ENCODE assay signal across 20 mouse cellular contexts in the genomic region with DNA sequence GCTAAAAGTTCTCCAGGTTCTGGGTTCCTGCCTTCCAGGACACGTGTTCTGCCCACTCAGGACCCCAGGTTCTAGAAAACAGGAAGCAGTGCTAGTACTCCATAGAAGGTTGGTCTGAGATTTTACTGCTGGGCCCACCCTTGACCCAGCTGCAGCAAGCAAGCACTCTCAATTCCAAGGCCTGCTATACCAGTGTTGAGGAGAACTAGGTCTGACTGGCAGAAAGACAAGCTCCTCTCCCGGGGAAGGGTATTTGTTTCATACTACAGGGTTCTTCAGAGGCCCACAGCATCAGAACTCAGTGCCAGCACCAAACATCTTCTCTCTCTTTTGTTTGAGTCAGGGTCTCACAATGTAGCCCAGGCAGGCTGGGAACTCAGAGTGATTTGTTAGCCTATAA. TPM values are rescaled to one million over a fixed set of nuclear protein-coding genes. Genes with fewer than 3 reads are reported as not detected.
DNase-seq lines count a peak whose midpoint lies in the region; ATAC-seq and TF ChIP-seq lines count a peak whose summit lies in the region.
"Had no signal": no experiment of that assay in that cellular context is flagged by ENCODE, and none has a peak within 500 bp of the region (broad histone marks: within the 10 kb centered on the region; RNA-seq: fewer than 3 reads in every experiment).

No protein-coding gene starts in this region.

- no peak for TF ChIP-seq POLR2A in liver, adult 2 months (IDR thresholded peaks at IDR 0.05; ENCODE audit: extremely low read depth, insufficient read depth, low read length)
- TF ChIP-seq POLR2A in olfactory bulb, adult 2 months (IDR thresholded peaks at IDR 0.05; ENCODE audit: insufficient read depth, low read depth, low read length): no peak

- peak; percentile 58 for DNase-seq in cerebellum, adult 11-12 months
- DNase-seq in cerebellum, postnatal 10 days: no peak
- no peak for DNase-seq in heart, adult 9 months (ENCODE audit: low spot score in 2 of 2)
- DNase-seq in liver, adult 2 months (ENCODE audit: extremely low read depth, low read depth, low spot score): no peak
- DNase-seq in spleen, postnatal 36 days (ENCODE audit: low spot score in 2 of 2): no peak
- DNase-seq: cerebellum, adult 8-10 months; gastrocnemius, postnatal 14 days; heart, postnatal 14 days; kidney, postnatal 14 days; left cerebral cortex, postnatal 4 days; lung, postnatal 36 days; thymus, postnatal 25 days had no signal

- peaks cover 34% of the 10 kb centered on the region for H3K79me2 ChIP-seq in liver, adult 2 months (ENCODE audit: control insufficient read depth, insufficient read depth, low read length)

- H3K9ac ChIP-seq in heart, embryonic 13.5 days: peak overlapping the region; percentile 30
- H3K9ac ChIP-seq in liver, adult 2 months (ENCODE audit: low read depth, low read length): no peak overlapping the region
- no peak overlapping the region for H3K9ac ChIP-seq in liver, embryonic 12.5 days
- H3K9ac ChIP-seq: embryonic facial prominence, embryonic 12.5 days had no signal

- H3K4me2 ChIP-seq in heart, embryonic 13.5 days: no peak overlapping the region
- no peak overlapping the region for H3K4me2 ChIP-seq in liver, embryonic 12.5 days
- H3K4me2 ChIP-seq: embryonic facial prominence, embryonic 12.5 days; midbrain, embryonic 11.5 days had no signal

- H3K4me3 ChIP-seq in heart, embryonic 13.5 days: no peak overlapping the region
- no peak overlapping the region for H3K4me3 ChIP-seq in liver, adult 2 months (ENCODE audit: insufficient read depth, low read depth, low read length)
- H3K4me3 ChIP-seq in liver, embryonic 12.5 days: no peak overlapping the region
- no peak overlapping the region for H3K4me3 ChIP-seq in olfactory bulb, adult 2 months (ENCODE audit: insufficient read depth, low read depth, low read length)
- H3K4me3 ChIP-seq: embryonic facial prominence, embryonic 12.5 days; forebrain, embryonic 10.5 days had no signal

- no peaks in the 10 kb centered on the region for H3K9me3 ChIP-seq in heart, embryonic 13.5 days
- H3K9me3 ChIP-seq in liver, embryonic 12.5 days (replicated peaks): no peaks in the 10 kb centered on the region
- H3K9me3 ChIP-seq: embryonic facial prominence, embryonic 12.5 days; forebrain, embryonic 10.5 days had no signal

- H3K4me1 ChIP-seq in heart, embryonic 13.5 days: peaks cover 41% of the 10 kb centered on the region
- peaks cover 11% of the 10 kb centered on the region for H3K4me1 ChIP-seq in liver, adult 2 months (ENCODE audit: control insufficient read depth, insufficient read depth, low read length)
- peaks cover 41% of the 10 kb centered on the region for H3K4me1 ChIP-seq in liver, embryonic 12.5 days
- H3K4me1 ChIP-seq in olfactory bulb, adult 2 months (ENCODE audit: control insufficient read depth, insufficient read depth, low read length): peaks cover 34% of the 10 kb centered on the region
- H3K4me1 ChIP-seq: embryonic facial prominence, embryonic 12.5 days; forebrain, embryonic 10.5 days had no signal

- no peaks in the 10 kb centered on the region for H3K27me3 ChIP-seq in heart, embryonic 13.5 days (replicated peaks)
- H3K27me3 ChIP-seq in liver, adult 2 months (ENCODE audit: control insufficient read depth, insufficient read depth, low read length): no peaks in the 10 kb centered on the region
- H3K27me3 ChIP-seq in liver, embryonic 12.5 days (replicated peaks): no peaks in the 10 kb centered on the region
- H3K27me3 ChIP-seq: CH12.LX; embryonic facial prominence, embryonic 12.5 days had no signal

- 84% methylated on average over 2 of the region's 2 CpGs for WGBS in heart, embryonic 13.5 days
- 41% methylated on average over 2 of the region's 2 CpGs for WGBS in liver, adult 2 months
- 62% methylated on average over 2 of the region's 2 CpGs for WGBS in liver, embryonic 12.5 days (ENCODE audit: insufficient replicate concordance)
- WGBS in olfactory bulb, adult 2 months: 57% methylated on average over 2 of the region's 2 CpGs

- TF ChIP-seq CTCF in liver, adult 2 months (IDR thresholded peaks at IDR 0.05; ENCODE audit: low read depth, low read length): no peak
- TF ChIP-seq CTCF in olfactory bulb, adult 2 months (IDR thresholded peaks at IDR 0.05; ENCODE audit: insufficient read depth, low read depth, low read length): no peak

- no peak for ATAC-seq in heart, embryonic 13.5 days (ENCODE audit: extremely low read depth, insufficient number of reproducible peaks, low FRiP score, low TSS enrichment)
- ATAC-seq in liver, embryonic 12.5 days: no peak
- ATAC-seq: activated CD4-positive, CD25-positive, alpha-beta regulatory T cell, adult 4 months had no signal

- peak overlapping the region; percentile 81 for H3K27ac ChIP-seq in heart, embryonic 13.5 days (replicated peaks)
- peak overlapping the region; percentile 7 for H3K27ac ChIP-seq in liver, adult 2 months (replicated peaks; ENCODE audit: insufficient read depth, low read depth, low read length)
- H3K27ac ChIP-seq in liver, embryonic 12.5 days: no peak overlapping the region
- peak overlapping the region; percentile 87 for H3K27ac ChIP-seq in olfactory bulb, adult 2 months (ENCODE audit: insufficient read depth, low read depth, low read length)
- H3K27ac ChIP-seq: embryonic facial prominence, embryonic 12.5 days; forebrain, embryonic 10.5 days had no signal

- peaks cover 91% of the 10 kb centered on the region for H3K36me3 ChIP-seq in heart, embryonic 13.5 days
- H3K36me3 ChIP-seq in liver, adult 2 months (ENCODE audit: control insufficient read depth, insufficient read depth, low read length): peaks cover 8% of the 10 kb centered on the region; the same call in 1 of the 2 replicates
- H3K36me3 ChIP-seq in liver, embryonic 12.5 days: peaks cover 96% of the 10 kb centered on the region

RNA-seq across cellular contexts. Expression of a gene that starts 9.8 kb away (rescaled TPM):
- polyA plus RNA-seq in heart, embryonic 13.5 days (2015; fragmentation: Nextera tagmentation; extraction: Ambion mirVana): 82.3 and 94.0 TPM in 2 replicates
- total RNA-seq in liver, adult 2 months (2014; rRNA removed): 24.2 and 39.9 TPM in 2 replicates
- 93.2 and 112 TPM in 2 replicates for polyA plus RNA-seq in liver, adult 2 months (2012; rRNA removed)
- 70.3 and 75.2 TPM in 2 replicates for polyA plus RNA-seq in liver, embryonic 12.5 days (2016; fragmentation: Nextera tagmentation; extraction: Ambion mirVana)
- not detected in 2 replicates for polyA plus RNA-seq in olfactory bulb, adult 2 months (2012; ENCODE audit: insufficient read depth, insufficient read length, low replicate concordance, missing spikeins)

RNA-seq across cellular contexts. Expression of a gene that starts 25.4 kb away (rescaled TPM):
- 25.5 and 25.8 TPM in 2 replicates for polyA plus RNA-seq in heart, embryonic 13.5 days (2015; fragmentation: Nextera tagmentation; extraction: Ambion mirVana)
- 0.40 and 0.46 TPM in 2 replicates for total RNA-seq in liver, adult 2 months (2014; rRNA removed)
- polyA plus RNA-seq in liver, adult 2 months (2012; rRNA removed): 0.21 and 0.35 TPM in 2 replicates
- polyA plus RNA-seq in liver, embryonic 12.5 days (2016; fragmentation: Nextera tagmentation; extraction: Ambion mirVana): 3.8 and 3.9 TPM in 2 replicates
- not detected in 2 replicates for polyA plus RNA-seq in olfactory bulb, adult 2 months (2012; ENCODE audit: insufficient read depth, insufficient read length, low replicate concordance, missing spikeins)

RNA-seq across cellular contexts. Expression of a gene that starts 35.0 kb away (rescaled TPM):
- polyA plus RNA-seq in heart, embryonic 13.5 days (2015; fragmentation: Nextera tagmentation; extraction: Ambion mirVana): 0.09 and 0.14 TPM in 2 replicates
- total RNA-seq in liver, adult 2 months (2014; rRNA removed): 0.07 TPM in 1 of 2 replicates, not detected in the other
- not detected in 2 replicates for polyA plus RNA-seq in liver, adult 2 months (2012; rRNA removed)
- 0.07 TPM in 2 replicates for polyA plus RNA-seq in liver, embryonic 12.5 days (2016; fragmentation: Nextera tagmentation; extraction: Ambion mirVana)
- polyA plus RNA-seq in olfactory bulb, adult 2 months (2012; ENCODE audit: insufficient read depth, insufficient read length, low replicate concordance, missing spikeins): not detected in 2 replicates

RNA-seq across cellular contexts. Expression of a gene that starts 44.3 kb away (rescaled TPM):
- 26.7 and 26.8 TPM in 2 replicates for polyA plus RNA-seq in heart, embryonic 13.5 days (2015; fragmentation: Nextera tagmentation; extraction: Ambion mirVana)
- total RNA-seq in liver, adult 2 months (2014; rRNA removed): 0.07 and 0.09 TPM in 2 replicates
- 0.01 and 0.05 TPM in 2 replicates for polyA plus RNA-seq in liver, adult 2 months (2012; rRNA removed)
- polyA plus RNA-seq in liver, embryonic 12.5 days (2016; fragmentation: Nextera tagmentation; extraction: Ambion mirVana): 21.1 and 22.6 TPM in 2 replicates
- not detected in 2 replicates for polyA plus RNA-seq in olfactory bulb, adult 2 months (2012; ENCODE audit: insufficient read depth, insufficient read length, low replicate concordance, missing spikeins)

RNA-seq across cellular contexts. Expression of a gene that starts 55.9 kb away (rescaled TPM):
- polyA plus RNA-seq in heart, embryonic 13.5 days (2015; fragmentation: Nextera tagmentation; extraction: Ambion mirVana): 0.10 TPM in 1 of 2 replicates, not detected in the other
- total RNA-seq in liver, adult 2 months (2014; rRNA removed): not detected in 2 replicates
- polyA plus RNA-seq in liver, adult 2 months (2012; rRNA removed): not detected in 2 replicates
- polyA plus RNA-seq in liver, embryonic 12.5 days (2016; fragmentation: Nextera tagmentation; extraction: Ambion mirVana): 0.06 and 0.13 TPM in 2 replicates
- not detected in 2 replicates for polyA plus RNA-seq in olfactory bulb, adult 2 months (2012; ENCODE audit: insufficient read depth, insufficient read length, low replicate concordance, missing spikeins)
- total RNA-seq: CH12.LX had no signal

Comparison
In these comparisons a context has a peak if more than half of its experiments do, and no peak if none do; other contexts are left out.
1. RNA of a gene that starts 35.0 kb away (polyA plus RNA-seq): not detected in olfactory bulb, adult 2 months; 0.09 to 0.14 TPM in heart, embryonic 13.5 days, 0.07 TPM in liver, embryonic 12.5 days and not detected in liver, adult 2 months; every median in the first group is over 10 times any median in the second.